Mouse (Mus musculus): ENCODE measurements around the gene Pdp2.

GRCm38 (mm10) chr8:104598496-104598895 is 7.2 kb downstream of the Pdp2 start:
- no peak for TF ChIP-seq CTCF (IDR thresholded peaks at IDR 0.05; ENCODE audit: borderline replicate concordance, insufficient read depth, low read depth, low read length)
- TF ChIP-seq POLR2A (IDR thresholded peaks at IDR 0.05; ENCODE audit: borderline replicate concordance, insufficient read depth, low read length), result no peak

Data from cerebellum, adult 2 months (tissue).